Mouse (Mus musculus) limb, embryonic 14.5 days (tissue): ENCODE data around the gene Alg14. TPM values are rescaled to one million over a fixed set of nuclear protein-coding genes. Genes with fewer than 3 reads are reported as not detected.

Experiments
- ATAC-seq: fragments of 200-750 bp; cut with Nextera tagmentation; 2 replicates; pipeline ENCODE4 v1.8.0; 2017; ENCODE audit warnings: low read depth, moderate number of reproducible peaks, moderate TSS enrichment; ENCODE audit not compliant: low FRiP score
- DNase-seq: peaks from one replicate; pipeline ENCODE4 v3.0.0-alpha.2; 2015; ENCODE audit warnings: low spot score
- H3K27ac ChIP-seq: fragments of 300-500 bp; sonication (generic); replicated peaks from 2 replicates; pipeline ENCODE4 v1.5.1; 2014; ENCODE audit warnings: low read depth, mild to moderate bottlenecking, low read length, moderate library complexity, mixed read lengths
- H3K27me3 ChIP-seq: fragments of 300-500 bp; sonication (generic); 2 replicates; pipeline ENCODE4 v1.6.1; 2014; ENCODE audit warnings: low read length, mixed read lengths; ENCODE audit not compliant: control insufficient read depth, insufficient read depth
- H3K36me3 ChIP-seq: fragments of 300-500 bp; sonication (generic); 2 replicates; pipeline ENCODE4 v1.6.1; 2014; ENCODE audit warnings: mild to moderate bottlenecking, low read length, moderate library complexity, mixed read lengths; ENCODE audit not compliant: control insufficient read depth, insufficient read depth
- H3K4me1 ChIP-seq: fragments of 300-500 bp; sonication (generic); 2 replicates; pipeline ENCODE4 v1.6.1; 2014; ENCODE audit warnings: antibody characterized with exemption, low read length, mixed read lengths; ENCODE audit not compliant: control insufficient read depth, insufficient read depth
- H3K4me2 ChIP-seq: fragments of 300-500 bp; sonication (generic); replicated peaks from 2 replicates; pipeline ENCODE4 v1.6.1; 2014; ENCODE audit warnings: low read depth, mild to moderate bottlenecking, low read length, moderate library complexity; ENCODE audit not compliant: severe bottlenecking
- H3K4me3 ChIP-seq: fragments of 300-500 bp; sonication (generic); replicated peaks from 2 replicates; pipeline ENCODE4 v1.5.1; 2014; ENCODE audit warnings: low read length
- H3K9ac ChIP-seq: fragments of 300-500 bp; sonication (generic); 2 replicates; pipeline ENCODE4 v1.6.1; 2014; ENCODE audit warnings: mild to moderate bottlenecking, low read depth, low read length, moderate library complexity; ENCODE audit not compliant: severe bottlenecking
- H3K9me3 ChIP-seq: fragments of 300-500 bp; sonication (generic); 2 replicates; pipeline ENCODE4 v1.6.1; 2016; ENCODE audit warnings: low read length; ENCODE audit not compliant: control insufficient read depth
- POLR2A ChIP-seq: fragments of 200-500 bp; IDR thresholded peaks from 2 replicates; pipeline ENCODE4 v1.8.0; 2012; ENCODE audit warnings: inconsistent platforms, mild to moderate bottlenecking, moderate library complexity, borderline replicate concordance; ENCODE audit not compliant: insufficient read depth, insufficient read length; ENCODE audit errors: extremely low read depth
- WGBS: fragments of 180-500 bp; shearing (Covaris S2); extraction: QIAGEN DNeasy Blood & Tissue Kit; methylation state at CpG from one replicate; pipeline ENCODE4 v1.1.7; 2014; 5-methylcytosine and 5-hydroxymethylcytosine counted together
- polyA plus RNA-seq, 2 experiments: library from polyadenylated mRNA; depleted of rRNA in 1 of 2; stranded (reverse) in 1 of 2; unstranded in 1 of 2; fragments of >200 nt; fragmentation: Nextera tagmentation in 1 of 2; extraction: Ambion mirVana in 1 of 2; gene quantifications; 2 replicates each; pipeline versions ENCODE4 v1.2.1 to v1.2.3; 2012 to 2014

Alg14 gene
- polyA plus RNA-seq, 2 experiments = 23.7 to 47.4 TPM

- H3K9ac ChIP-seq = no peak overlapping the region
These were observed 78.7 kb downstream of the Alg14 start for GRCm38 (mm10) chr3:121370301-121370700.

DNA sequence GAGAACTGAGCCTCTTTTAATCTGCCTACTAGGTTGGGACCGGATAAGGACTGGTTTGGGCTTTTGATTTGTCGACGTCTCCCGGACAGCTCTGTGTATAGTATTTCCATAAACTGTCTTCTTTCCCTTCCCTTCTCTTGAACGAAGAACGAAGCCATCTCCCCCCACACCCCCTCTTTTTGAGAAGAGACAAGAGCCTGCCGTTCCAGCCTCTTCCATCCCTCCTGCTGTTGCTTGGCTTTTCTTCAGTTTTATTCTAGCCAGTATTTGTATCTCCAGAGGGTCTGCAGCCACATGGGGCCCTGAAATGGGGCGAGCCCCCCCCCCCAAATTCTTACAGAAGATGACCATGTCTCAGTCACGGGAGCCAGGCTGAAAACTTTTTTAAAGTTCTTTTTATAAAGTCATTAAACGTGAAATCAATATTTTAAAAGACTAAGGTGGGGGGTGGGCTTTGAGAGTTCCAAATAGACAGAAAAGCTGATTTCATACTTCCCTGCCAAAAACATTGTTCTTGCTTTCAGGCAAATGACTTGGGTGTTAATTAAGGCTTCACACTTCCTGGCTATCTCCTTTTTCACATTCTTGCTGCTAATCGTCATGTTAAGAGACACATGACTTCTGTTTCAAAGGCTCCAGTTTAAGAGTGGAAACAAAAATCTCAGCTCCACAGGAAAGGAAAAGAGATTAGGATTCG is 79.4 kb downstream of the Alg14 start:
- no peak for DNase-seq

More at GRCm38 (mm10) chr3:121370301-121370700, 78.7 kb downstream of the Alg14 start:
- 87% methylated on average over 13 of the region's 13 CpGs for WGBS
- H3K27me3 ChIP-seq = no peaks in the 10 kb centered on the region
- ATAC-seq (no peak), DNase-seq (no peak)
- H3K9me3 ChIP-seq = 0 out of 2 replicates have a peak, but pooled peaks cover 4% of the 10 kb centered on the region
- H3K4me1 ChIP-seq = peaks cover 2% of the 10 kb centered on the region; the same call in 1 of the 2 replicates
- TF ChIP-seq POLR2A = no peak
- no peak overlapping the region for H3K4me3 ChIP-seq
- no peaks in the 10 kb centered on the region for H3K36me3 ChIP-seq
- no peak overlapping the region for H3K27ac ChIP-seq
- H3K4me2 ChIP-seq = no peak overlapping the region

GRCm38 (mm10) chr3:121371527-121372220 is 80.1 kb downstream of the Alg14 start:
- H3K9ac ChIP-seq = no peak overlapping the region
- TF ChIP-seq POLR2A = no peak
- no peak overlapping the region for H3K4me2 ChIP-seq

More for the DNA sequence above, 79.4 kb downstream of the Alg14 start:
- 67% methylated on average over 12 of the region's 12 CpGs for WGBS
- Histone ChIP-seq H3K9me3 (0 out of 2 replicates have a peak, but pooled peaks cover 4% of the 10 kb centered on the region), H3K27ac (no peak overlapping the region; the same call in 1 of the 2 replicates), H3K4me2 (no peak overlapping the region), H3K9ac (no peak overlapping the region), H3K27me3 (no peaks in the 10 kb centered on the region), H3K4me1 (peaks cover 9% of the 10 kb centered on the region; the same call in 1 of the 2 replicates), H3K4me3 (no peak overlapping the region), H3K36me3 (no peaks in the 10 kb centered on the region)
- ATAC-seq = no peak
- no peak for TF ChIP-seq POLR2A

GRCm38 (mm10) chr3:121373897-121374441 is 82.4 kb downstream of the Alg14 start:
- Histone ChIP-seq H3K27ac (0 out of 2 replicates have a peak overlapping the region, but pooled peaks have one; percentile 38), H3K4me2 (no peak overlapping the region), H3K9me3 (0 out of 2 replicates have a peak, but pooled peaks cover 4% of the 10 kb centered on the region), H3K9ac (no peak overlapping the region), H3K4me3 (no peak overlapping the region), H3K36me3 (no peaks in the 10 kb centered on the region), H3K4me1 (peaks cover 13% of the 10 kb centered on the region; the same call in 1 of the 2 replicates), H3K27me3 (no peaks in the 10 kb centered on the region)
- 34% methylated on average over 9 of the region's 9 CpGs for WGBS
- ATAC-seq (0 out of 2 replicates have a peak, but pooled peaks have one; percentile 24), DNase-seq (peak; percentile 47)
- TF ChIP-seq POLR2A = no peak

More at GRCm38 (mm10) chr3:121371527-121372220, 80.1 kb downstream of the Alg14 start:
- no peaks in the 10 kb centered on the region for H3K27me3 ChIP-seq
- no peak overlapping the region for H3K4me3 ChIP-seq
- 0 out of 2 replicates have a peak, but pooled peaks cover 4% of the 10 kb centered on the region for H3K9me3 ChIP-seq
- 66% methylated on average over 8 of the region's 8 CpGs for WGBS
- ATAC-seq = no peak
- H3K36me3 ChIP-seq = no peaks in the 10 kb centered on the region
- DNase-seq = no peak
- H3K4me1 ChIP-seq = peaks cover 13% of the 10 kb centered on the region; the same call in 1 of the 2 replicates
- H3K27ac ChIP-seq = no peak overlapping the region
